Mouse (Mus musculus): Measurements from ENCODE around the gene Tas2r123. TPM values are rescaled to one million over a fixed set of nuclear protein-coding genes. Genes with fewer than 3 reads are reported as not detected.

Tas2r123 gene
- total RNA-seq (2021), result not detected
- long read RNA-seq, experiment 1, result 0 reads
- long read RNA-seq, experiment 2, result 0 reads

- H3K4me3 ChIP-seq, result no peak within 1 kb of the TSS
- no peak for TF ChIP-seq CTCF (IDR thresholded peaks at IDR 0.05)
- no peak for DNase-seq (ENCODE audit: extremely low spot score in 1 of 2, low spot score in 2 of 2)
- H3K27ac ChIP-seq, result no peak within 1 kb of the TSS
- intact Hi-C loops (cut with DNase I), result no loop called here
Observed at GRCm38 (mm10) chr6:132846842-132847241, at the start of gene Tas2r123. TSS of gene Tas2r123 (plus strand) at chr6:132847142.

- H3K27ac ChIP-seq, result no peak within 1 kb of the TSS
- intact Hi-C loops (cut with DNase I), result no loop called here
- no peak within 1 kb of the TSS for H3K4me3 ChIP-seq
- TF ChIP-seq CTCF (IDR thresholded peaks at IDR 0.05), result no peak
- DNase-seq (ENCODE audit: extremely low spot score in 1 of 2, low spot score in 2 of 2), result no peak
Observed at GRCm38 (mm10) chr6:132802518-132802917, 44.4 kb upstream of the Tas2r123 start, which contains the start of gene Tas2r117. TSS of gene Tas2r117 (plus strand) at chr6:132802818.

GRCm38 (mm10) chr6:132855138-132855537 lies 8.2 kb downstream of the Tas2r123 start, which contains the start of gene Tas2r116:
TSS of gene Tas2r116 (plus strand) at chr6:132855438.
- no peak for DNase-seq (ENCODE audit: extremely low spot score in 1 of 2, low spot score in 2 of 2)
- H3K4me3 ChIP-seq, result no peak within 1 kb of the TSS
- intact Hi-C loops (cut with DNase I), result no loop called here
- TF ChIP-seq CTCF (IDR thresholded peaks at IDR 0.05), result no peak
- H3K27ac ChIP-seq, result no peak within 1 kb of the TSS

- no peak within 1 kb of the TSS for H3K4me3 ChIP-seq
- intact Hi-C loops (cut with DNase I), result no loop called here
- H3K27ac ChIP-seq, result no peak within 1 kb of the TSS
- no peak for TF ChIP-seq CTCF (IDR thresholded peaks at IDR 0.05)
- DNase-seq (ENCODE audit: extremely low spot score in 1 of 2, low spot score in 2 of 2), result no peak
Observed at GRCm38 (mm10) chr6:132867708-132868107, 20.8 kb downstream of the Tas2r123 start, which contains the start of gene Tas2r110. TSS of gene Tas2r110 (plus strand) at chr6:132868008.

GRCm38 (mm10) chr6:132892711-132893110 lies 45.8 kb downstream of the Tas2r123 start, which contains the start of gene Tas2r113:
TSS of gene Tas2r113 (plus strand) at chr6:132893011.
- Histone ChIP-seq H3K4me3 (no peak within 1 kb of the TSS), H3K27ac (no peak within 1 kb of the TSS)
- intact Hi-C loops (cut with DNase I), result no loop called here
- TF ChIP-seq CTCF (IDR thresholded peaks at IDR 0.05), result no peak
- DNase-seq (ENCODE audit: extremely low spot score in 1 of 2, low spot score in 2 of 2), result no peak

Other genes starting within 250 kb of the Tas2r123 start
- gene A630073D07Rik, start 195.6 kb upstream of the Tas2r123 start, total RNA-seq (2021), result not detected
- gene Tas2r120, start 190.2 kb upstream of the Tas2r123 start, total RNA-seq (2021), result not detected
- not detected for gene Tas2r121, start 146.1 kb upstream of the Tas2r123 start, total RNA-seq (2021)
- gene Tas2r122, start 135.2 kb upstream of the Tas2r123 start, total RNA-seq (2021), result not detected
- not detected for gene Tas2r115, start 109.1 kb upstream of the Tas2r123 start, total RNA-seq (2021)
- gene Tas2r124, start 92.4 kb upstream of the Tas2r123 start, total RNA-seq (2021), result not detected
- not detected for gene Tas2r102, start 85.0 kb upstream of the Tas2r123 start, total RNA-seq (2021)
- gene Tas2r136, start 69.0 kb upstream of the Tas2r123 start, total RNA-seq (2021), result not detected
- not detected for gene Tas2r117, start 44.3 kb upstream of the Tas2r123 start, total RNA-seq (2021)
- gene Tas2r116, start 8.3 kb downstream of the Tas2r123 start, total RNA-seq (2021), result not detected
- not detected for gene Tas2r110, start 20.9 kb downstream of the Tas2r123 start, total RNA-seq (2021)
- not detected for gene Tas2r113, start 45.9 kb downstream of the Tas2r123 start, total RNA-seq (2021)
- not detected for gene Tas2r125, start 62.5 kb downstream of the Tas2r123 start, total RNA-seq (2021)
- gene Tas2r129, start 104.0 kb downstream of the Tas2r123 start, total RNA-seq (2021), result not detected
- not detected for gene Tas2r131, start 110.8 kb downstream of the Tas2r123 start, total RNA-seq (2021)
- gene Tas2r109, start 133.8 kb downstream of the Tas2r123 start, total RNA-seq (2021), result not detected
- gene Tas2r103, start 190.0 kb downstream of the Tas2r123 start, total RNA-seq (2021), result not detected
- not detected for gene Tas2r140, start 208.7 kb downstream of the Tas2r123 start, total RNA-seq (2021)

All from left cerebral cortex, adult 2 months (tissue).